Mouse (Mus musculus): ENCODE data around the gene Gm21117. TPM values are rescaled to one million over a fixed set of nuclear protein-coding genes. Genes with fewer than 3 reads are reported as not detected.

Gene Gm21117
- not detected for polyA plus RNA-seq (2014; fragmentation: Illumina TruSeq; extraction: RNeasy Lipid Tissue Mini Kit (QIAGEN cat#74804); ENCODE audit: low read depth, low replicate concordance)

GRCm38 (mm10) chrY:51124920-51125319 lies at the start of gene Gm21117:
Gm21117 (plus strand) TSS chrY:51125220.

Data from heart, adult 10 weeks (tissue).